Mouse (Mus musculus) lung, adult 2 months (tissue): ENCODE measurements around the gene Hist1h2bh.

ENCODE experiments used
- CTCF ChIP-seq: fragments of 200-500 bp; IDR thresholded peaks from 2 replicates; pipeline ENCODE4 v1.5.1; 2011; ENCODE audit warnings: mild to moderate bottlenecking, low read length, control low read depth; ENCODE audit not compliant: insufficient read depth
- POLR2A ChIP-seq: fragments of 200-500 bp; IDR thresholded peaks from 2 replicates; pipeline ENCODE4 v1.6.1; 2011; ENCODE audit warnings: low read depth, mild to moderate bottlenecking, control low read depth, low read length, borderline replicate concordance; ENCODE audit errors: extremely low read depth

GRCm38 (mm10) chr13:23518295-23518603 lies 24.9 kb downstream of the Hist1h2bh start:
- TF ChIP-seq CTCF (no peak), POLR2A (no peak)
